Mouse (Mus musculus) ES-E14 (cell line): ENCODE results near the gene Bicra.

Experiments used
- HCFC1 ChIP-seq: IDR thresholded peaks from 2 replicates; pipeline ENCODE4 v1.6.1; 2012; ENCODE audit warnings: low read length, inconsistent platforms, borderline replicate concordance; ENCODE audit not compliant: insufficient read depth
- MAFK ChIP-seq: IDR thresholded peaks from 2 replicates; pipeline ENCODE4 v1.6.1; 2014; ENCODE audit warnings: mild to moderate bottlenecking, low read depth, low read length, inconsistent platforms; ENCODE audit not compliant: insufficient read depth
- ZNF384 ChIP-seq: IDR thresholded peaks from 2 replicates; pipeline ENCODE4 v1.6.1; 2012; ENCODE audit warnings: low read depth, low read length, inconsistent platforms

- TF ChIP-seq HCFC1 (no peak), ZNF384 (no peak), MAFK (no peak)
Observed at GRCm38 (mm10) chr7:16005020-16005419, 42.7 kb downstream of the Bicra start.
